Mouse (Mus musculus) adrenal gland (tissue): ENCODE results near the gene Ctla4.

Experiments
- intact Hi-C: fragments of 180-260 bp; cut with DNase I; formaldehyde crosslinking; loops from one replicate; pipeline ENCODE4 v1.15.1; 2025
- long read RNA-seq, 2 experiments: library from polyadenylated mRNA; unstranded; transcript quantifications; one replicate each; pipeline ENCODE4 v2.0.0; 2020; ENCODE audit warnings: borderline replicate concordance in 1 of 2; ENCODE audit not compliant: insufficient replicate concordance in 1 of 2

Ctla4 gene
- long read RNA-seq, experiment 1: 0 reads
- long read RNA-seq, experiment 2: 0 reads

GRCm38 (mm10) chr1:60886981-60887380, at the start of gene Ctla4:
Gene Ctla4, plus strand, starts transcription at chr1:60887000.
- intact Hi-C loops: no loop called here

GRCm38 (mm10) chr1:60839161-60839560, 47.6 kb upstream of the Ctla4 start:
- intact Hi-C loops: no loop called here

- intact Hi-C loops: no loop called here
These were observed 41.3 kb upstream of the Ctla4 start for GRCm38 (mm10) chr1:60845318-60846060.

- intact Hi-C loops: no loop called here
These were observed 40.1 kb upstream of the Ctla4 start for GRCm38 (mm10) chr1:60846616-60847275.

GRCm38 (mm10) chr1:60849112-60849511, 37.7 kb upstream of the Ctla4 start:
- intact Hi-C loops: no loop called here

GRCm38 (mm10) chr1:60849816-60850215, 37.0 kb upstream of the Ctla4 start:
- intact Hi-C loops: no loop called here

- intact Hi-C loops: no loop called here
These were observed 35.6 kb upstream of the Ctla4 start for GRCm38 (mm10) chr1:60851041-60851781.

GRCm38 (mm10) chr1:60852075-60852769, 34.6 kb upstream of the Ctla4 start:
- intact Hi-C loops: no loop called here

GRCm38 (mm10) chr1:60852770-60853147, 34.0 kb upstream of the Ctla4 start:
- intact Hi-C loops: no loop called here

- intact Hi-C loops: no loop called here
These were observed 33.4 kb upstream of the Ctla4 start for GRCm38 (mm10) chr1:60853330-60853956.

GRCm38 (mm10) chr1:60853991-60854390, 32.8 kb upstream of the Ctla4 start:
- intact Hi-C loops: no loop called here

- intact Hi-C loops: loop anchor here (5.0 kb wide), 1 partner anchor 450 kb away; the partner anchor contains the start of gene Abi2
These were observed 29.2 kb upstream of the Ctla4 start for GRCm38 (mm10) chr1:60857351-60858220.

GRCm38 (mm10) chr1:60859159-60859558, 27.6 kb upstream of the Ctla4 start:
- intact Hi-C loops: loop anchor here (5.0 kb wide), 1 partner anchor 452 kb away; the partner anchor contains the start of gene Abi2

- intact Hi-C loops: loop anchor here (5.0 kb wide), 2 partner anchors 328 to 453 kb away; partner anchors contain the start of gene Abi2
These were observed 27.0 kb upstream of the Ctla4 start for GRCm38 (mm10) chr1:60859842-60860241.

GRCm38 (mm10) chr1:60860357-60860946, 26.3 kb upstream of the Ctla4 start:
- intact Hi-C loops: loop anchor here (5.0 kb wide), 1 partner anchor 328 kb away; no protein-coding TSS in a partner anchor

- intact Hi-C loops: loop anchor here (5.0 kb wide), 1 partner anchor 329 kb away; no protein-coding TSS in a partner anchor
These were observed 25.8 kb upstream of the Ctla4 start for GRCm38 (mm10) chr1:60860955-60861354.

GRCm38 (mm10) chr1:60861431-60861830, 25.4 kb upstream of the Ctla4 start:
- intact Hi-C loops: loop anchor here (5.0 kb wide), 1 partner anchor 329 kb away; no protein-coding TSS in a partner anchor

- intact Hi-C loops: loop anchor here (5.0 kb wide), 1 partner anchor 330 kb away; no protein-coding TSS in a partner anchor
These were observed 24.3 kb upstream of the Ctla4 start for GRCm38 (mm10) chr1:60862510-60862909.

GRCm38 (mm10) chr1:60862951-60863461, 23.8 kb upstream of the Ctla4 start:
- intact Hi-C loops: loop anchor here (5.0 kb wide), 1 partner anchor 331 kb away; no protein-coding TSS in a partner anchor
